Mouse (Mus musculus): Measurements from ENCODE around the gene Traf1.

DNA sequence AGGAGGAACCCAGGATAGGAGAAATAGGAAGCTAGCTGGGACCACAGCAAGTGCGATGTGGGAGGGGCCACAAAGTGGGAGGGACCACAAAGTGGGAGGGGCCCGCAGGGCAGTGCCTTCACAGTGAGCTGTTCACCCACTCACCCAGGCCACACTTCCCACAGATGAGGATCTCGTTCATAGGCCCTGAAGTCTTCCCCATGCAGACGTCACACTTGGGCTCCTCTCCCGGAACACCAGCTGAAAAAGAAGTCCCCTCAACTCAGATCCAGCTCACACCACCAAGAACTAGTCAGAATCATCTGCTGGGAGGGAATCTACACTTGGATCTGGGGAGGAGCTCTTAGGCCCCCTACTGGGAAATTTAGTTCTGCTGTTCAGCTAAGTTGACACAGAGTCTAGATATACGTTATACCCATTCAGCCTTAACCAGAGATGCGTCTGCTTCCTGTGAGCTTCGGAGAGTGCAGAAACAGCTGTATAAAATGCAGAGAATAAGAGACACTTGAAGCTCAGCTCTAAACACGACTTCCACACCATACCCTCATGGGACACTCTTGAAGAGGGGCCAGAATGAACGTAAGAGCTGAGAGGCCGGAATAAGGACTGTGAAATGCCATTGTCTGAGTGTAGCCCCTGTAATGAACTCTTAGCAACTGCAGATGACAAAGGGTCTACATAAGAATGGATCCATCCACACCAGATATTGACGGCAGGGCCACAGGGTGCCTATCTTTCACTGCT is 54.5 kb downstream of the Traf1 start:
- no peak for TF ChIP-seq POLR2A (IDR thresholded peaks at IDR 0.05; ENCODE audit: extremely low read depth, insufficient read depth, low read length)
- TF ChIP-seq CTCF (IDR thresholded peaks at IDR 0.05; ENCODE audit: low read depth, low read length): no peak
